Mouse (Mus musculus): ENCODE data around the gene Pygm. TPM values are rescaled to one million over a fixed set of nuclear protein-coding genes. Genes with fewer than 3 reads are reported as not detected.

Pygm gene
- polyA plus RNA-seq, 1 experiment from 2014 or later, result 6.8 TPM

DNA sequence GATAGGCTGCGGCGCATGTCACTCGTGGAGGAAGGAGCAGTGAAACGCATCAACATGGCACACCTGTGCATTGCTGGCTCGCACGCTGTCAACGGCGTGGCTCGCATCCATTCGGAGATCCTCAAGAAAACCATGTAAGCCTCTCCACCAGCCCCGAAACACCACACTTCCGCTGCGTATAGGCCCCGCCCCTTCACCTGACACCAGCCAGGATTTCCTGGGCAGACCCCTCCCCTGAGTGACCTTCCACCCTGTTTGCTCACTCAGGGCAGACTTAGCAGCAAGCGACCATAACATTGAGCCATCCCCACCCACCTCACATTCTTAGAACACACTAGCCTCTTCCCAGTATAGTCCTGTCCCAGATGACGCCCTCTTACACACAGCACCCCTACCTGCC is 5.6 kb downstream of the Pygm start:
- ATAC-seq, result peak; percentile 73
- Histone ChIP-seq H3K4me2 (ENCODE audit: low read depth, low read length) (peak overlapping the region; percentile 67), H3K27ac (ENCODE audit: low read length) (no peak overlapping the region; the same call in 1 of the 2 replicates), H3K27me3 (replicated peaks; ENCODE audit: control insufficient read depth, insufficient read depth, low read length) (no peaks in the 10 kb centered on the region), H3K36me3 (ENCODE audit: control insufficient read depth, insufficient read depth, low read length) (0 out of 2 replicates have a peak, but pooled peaks cover 3% of the 10 kb centered on the region), H3K4me3 (ENCODE audit: low read length) (peak overlapping the region; percentile 48), H3K4me1 (ENCODE audit: control insufficient read depth, insufficient read depth, low read length) (peaks cover 18% of the 10 kb centered on the region), H3K9ac (ENCODE audit: low read depth, low read length) (peak overlapping the region; percentile 61), H3K9me3 (ENCODE audit: control insufficient read depth, low read length) (no peaks in the 10 kb centered on the region)
- 5% methylated on average over 16 of the region's 16 CpGs for WGBS

GRCm38 (mm10) chr19:6390251-6390650 is 6.1 kb downstream of the Pygm start:
- Histone ChIP-seq H3K27me3 (replicated peaks; ENCODE audit: control insufficient read depth, insufficient read depth, low read length) (no peaks in the 10 kb centered on the region), H3K27ac (ENCODE audit: low read length) (no peak overlapping the region), H3K4me3 (ENCODE audit: low read length) (no peak overlapping the region; the same call in 1 of the 2 replicates), H3K9ac (ENCODE audit: low read depth, low read length) (0 out of 2 replicates have a peak overlapping the region, but pooled peaks have one; percentile 61), H3K4me1 (ENCODE audit: control insufficient read depth, insufficient read depth, low read length) (peaks cover 17% of the 10 kb centered on the region), H3K9me3 (ENCODE audit: control insufficient read depth, low read length) (no peaks in the 10 kb centered on the region), H3K4me2 (ENCODE audit: low read depth, low read length) (peak overlapping the region; percentile 67), H3K36me3 (ENCODE audit: control insufficient read depth, insufficient read depth, low read length) (0 out of 2 replicates have a peak, but pooled peaks cover 3% of the 10 kb centered on the region)
- ATAC-seq, result no peak
- WGBS, result 47% methylated on average over 6 of the region's 6 CpGs

- Histone ChIP-seq H3K4me2 (ENCODE audit: low read depth, low read length) (no peak overlapping the region), H3K9me3 (ENCODE audit: control insufficient read depth, low read length) (no peaks in the 10 kb centered on the region), H3K9ac (ENCODE audit: low read depth, low read length) (no peak overlapping the region), H3K27me3 (replicated peaks; ENCODE audit: control insufficient read depth, insufficient read depth, low read length) (no peaks in the 10 kb centered on the region), H3K4me3 (ENCODE audit: low read length) (no peak overlapping the region), H3K36me3 (ENCODE audit: control insufficient read depth, insufficient read depth, low read length) (0 out of 2 replicates have a peak, but pooled peaks cover 3% of the 10 kb centered on the region), H3K27ac (ENCODE audit: low read length) (no peak overlapping the region), H3K4me1 (ENCODE audit: control insufficient read depth, insufficient read depth, low read length) (peaks cover 12% of the 10 kb centered on the region)
- 96% methylated on average over 14 of the region's 14 CpGs for WGBS
- no peak for ATAC-seq
Measured at GRCm38 (mm10) chr19:6392743-6393393, 8.7 kb downstream of the Pygm start.

DNA sequence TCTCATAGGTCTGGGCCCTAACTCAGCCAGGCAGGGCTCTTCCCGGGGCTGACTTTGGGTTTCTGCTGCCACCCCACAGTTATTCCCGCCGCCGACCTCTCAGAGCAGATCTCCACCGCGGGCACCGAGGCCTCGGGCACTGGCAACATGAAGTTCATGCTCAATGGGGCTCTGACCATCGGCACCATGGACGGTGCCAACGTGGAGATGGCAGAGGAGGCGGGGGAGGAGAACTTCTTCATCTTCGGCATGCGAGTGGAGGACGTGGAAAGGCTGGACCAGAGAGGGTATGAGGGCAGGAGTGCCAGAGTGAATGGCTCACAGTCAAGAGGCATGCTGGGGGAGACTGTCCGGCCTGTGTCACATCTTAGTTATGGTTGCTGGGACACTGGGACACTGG is 9.4 kb downstream of the Pygm start:
- no peak overlapping the region for H3K4me2 ChIP-seq (ENCODE audit: low read depth, low read length)
- H3K36me3 ChIP-seq (ENCODE audit: control insufficient read depth, insufficient read depth, low read length), result 0 out of 2 replicates have a peak, but pooled peaks cover 3% of the 10 kb centered on the region
- ATAC-seq, result no peak
- 90% methylated on average over 16 of the region's 16 CpGs for WGBS
- peaks cover 12% of the 10 kb centered on the region for H3K4me1 ChIP-seq (ENCODE audit: control insufficient read depth, insufficient read depth, low read length)
- no peak overlapping the region for H3K4me3 ChIP-seq (ENCODE audit: low read length)
- no peak overlapping the region for H3K9ac ChIP-seq (ENCODE audit: low read depth, low read length)
- no peaks in the 10 kb centered on the region for H3K27me3 ChIP-seq (replicated peaks; ENCODE audit: control insufficient read depth, insufficient read depth, low read length)
- no peaks in the 10 kb centered on the region for H3K9me3 ChIP-seq (ENCODE audit: control insufficient read depth, low read length)
- no peak overlapping the region for H3K27ac ChIP-seq (ENCODE audit: low read length)

DNA sequence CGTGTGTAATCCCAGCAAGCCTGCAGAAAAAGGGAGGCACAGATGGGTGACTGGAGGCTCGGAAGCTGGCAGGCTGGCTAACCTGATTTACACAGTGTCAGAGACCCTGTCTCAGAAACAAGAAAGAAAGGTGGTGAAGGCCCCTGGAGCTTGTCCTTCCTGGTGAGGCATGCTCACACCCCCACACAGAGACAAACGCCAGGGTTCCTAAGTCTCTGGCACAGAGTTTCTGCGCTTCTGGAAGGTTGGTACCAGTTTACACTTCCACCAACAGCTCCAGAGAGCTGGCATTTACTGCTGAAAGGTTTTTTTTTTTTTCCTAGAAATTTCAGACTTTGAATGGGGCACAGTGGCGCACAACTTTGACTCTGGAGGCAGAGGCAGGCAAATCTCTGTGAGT is 12.0 kb downstream of the Pygm start:
- ATAC-seq, result no peak
- H3K36me3 ChIP-seq (ENCODE audit: control insufficient read depth, insufficient read depth, low read length), result 0 out of 2 replicates have a peak, but pooled peaks cover 3% of the 10 kb centered on the region
- WGBS, result 81% methylated on average over 5 of the region's 5 CpGs
- no peak overlapping the region for H3K27ac ChIP-seq (ENCODE audit: low read length)
- H3K4me1 ChIP-seq (ENCODE audit: control insufficient read depth, insufficient read depth, low read length), result peaks cover 18% of the 10 kb centered on the region
- H3K9ac ChIP-seq (ENCODE audit: low read depth, low read length), result no peak overlapping the region
- H3K9me3 ChIP-seq (ENCODE audit: control insufficient read depth, low read length), result no peaks in the 10 kb centered on the region
- no peak overlapping the region for H3K4me3 ChIP-seq (ENCODE audit: low read length)
- H3K27me3 ChIP-seq (replicated peaks; ENCODE audit: control insufficient read depth, insufficient read depth, low read length), result peaks cover 11% of the 10 kb centered on the region
- no peak overlapping the region for H3K4me2 ChIP-seq (ENCODE audit: low read depth, low read length)

- 0 out of 2 replicates have a peak, but pooled peaks cover 3% of the 10 kb centered on the region for H3K36me3 ChIP-seq (ENCODE audit: control insufficient read depth, insufficient read depth, low read length)
- H3K27ac ChIP-seq (ENCODE audit: low read length), result no peak overlapping the region
- no peak overlapping the region for H3K9ac ChIP-seq (ENCODE audit: low read depth, low read length)
- H3K4me2 ChIP-seq (ENCODE audit: low read depth, low read length), result no peak overlapping the region
- H3K4me1 ChIP-seq (ENCODE audit: control insufficient read depth, insufficient read depth, low read length), result peaks cover 28% of the 10 kb centered on the region
- no peak overlapping the region for H3K4me3 ChIP-seq (ENCODE audit: low read length)
- no peaks in the 10 kb centered on the region for H3K9me3 ChIP-seq (ENCODE audit: control insufficient read depth, low read length)
- ATAC-seq, result no peak
- 84% methylated on average over 22 of the region's 22 CpGs for WGBS
- H3K27me3 ChIP-seq (replicated peaks; ENCODE audit: control insufficient read depth, insufficient read depth, low read length), result peaks cover 21% of the 10 kb centered on the region
Measured at GRCm38 (mm10) chr19:6397582-6398249, 13.5 kb downstream of the Pygm start.

DNA sequence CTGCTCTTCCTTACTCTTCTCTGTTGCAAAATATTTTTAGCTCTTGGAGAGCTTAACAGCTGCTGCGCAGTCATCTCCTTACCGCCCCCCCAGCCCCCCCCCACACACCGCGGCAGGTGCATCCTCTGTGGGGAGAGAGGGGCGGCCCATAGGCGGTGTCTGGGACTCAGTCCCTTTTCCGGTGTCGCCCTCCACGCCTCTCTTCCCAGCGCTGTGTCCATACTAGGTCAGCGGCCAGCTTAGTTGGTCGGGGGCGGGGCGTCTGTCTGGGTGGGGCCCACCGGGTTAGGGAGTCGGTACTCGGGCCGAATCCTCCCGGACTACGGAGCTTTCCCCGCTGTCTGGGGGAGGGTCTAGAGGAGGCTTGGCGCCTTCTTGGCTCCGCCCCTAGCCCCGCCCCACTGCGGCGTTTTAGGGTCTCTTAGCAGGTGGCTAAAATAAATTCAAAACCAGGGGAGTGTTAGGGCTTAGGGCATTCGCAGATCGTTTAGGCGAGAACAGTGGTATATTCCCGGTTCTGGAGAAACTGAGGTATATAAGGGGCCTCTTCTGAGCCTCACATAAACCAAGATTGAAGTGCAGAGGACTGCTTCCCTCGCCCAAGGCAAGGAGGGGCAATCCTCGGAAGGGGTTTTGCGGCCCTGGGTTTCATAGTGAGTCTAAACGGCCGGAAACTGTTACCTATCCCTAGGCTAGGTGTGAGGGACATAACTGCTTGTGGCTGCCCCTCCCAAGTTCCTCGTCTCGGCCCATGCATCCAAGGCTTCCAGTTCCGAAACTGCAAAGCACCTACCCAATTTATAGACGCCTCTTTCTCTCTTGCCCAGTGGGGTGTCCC is 14.5 kb downstream of the Pygm start:
- H3K4me2 ChIP-seq (ENCODE audit: low read depth, low read length), result peak overlapping the region; percentile 100
- peak overlapping the region; percentile 71 for H3K4me3 ChIP-seq (ENCODE audit: low read length)
- peaks cover 28% of the 10 kb centered on the region for H3K4me1 ChIP-seq (ENCODE audit: control insufficient read depth, insufficient read depth, low read length)
- H3K9ac ChIP-seq (ENCODE audit: low read depth, low read length), result peak overlapping the region; percentile 72
- H3K27ac ChIP-seq (ENCODE audit: low read length), result 0 out of 2 replicates have a peak overlapping the region, but pooled peaks have one; percentile 57
- WGBS, result under 1% methylated on average over 39 of the region's 39 CpGs
- H3K36me3 ChIP-seq (ENCODE audit: control insufficient read depth, insufficient read depth, low read length), result no peaks in the 10 kb centered on the region
- peak; percentile 50 for ATAC-seq
- no peaks in the 10 kb centered on the region for H3K9me3 ChIP-seq (ENCODE audit: control insufficient read depth, low read length)
- peaks cover 25% of the 10 kb centered on the region for H3K27me3 ChIP-seq (replicated peaks; ENCODE audit: control insufficient read depth, insufficient read depth, low read length)

- peak; percentile 38; the same call in 1 of the 2 replicates for ATAC-seq
- H3K27ac ChIP-seq (ENCODE audit: low read length), result peak within 1 kb of the TSS; percentile 57
Measured at GRCm38 (mm10) chr19:6399285-6400095, 15.3 kb downstream of the Pygm start, which contains the start of gene Rasgrp2. Gene Rasgrp2 (plus strand): TSS chr19:6399340.

More at GRCm38 (mm10) chr19:6399285-6400095, 15.3 kb downstream of the Pygm start, which contains the start of gene Rasgrp2:
- Histone ChIP-seq H3K27me3 (replicated peaks; ENCODE audit: control insufficient read depth, insufficient read depth, low read length) (peaks cover 25% of the 10 kb centered on the region), H3K9me3 (ENCODE audit: control insufficient read depth, low read length) (no peaks in the 10 kb centered on the region), H3K4me3 (ENCODE audit: low read length) (peak within 1 kb of the TSS; percentile 71), H3K4me1 (ENCODE audit: control insufficient read depth, insufficient read depth, low read length) (peaks cover 28% of the 10 kb centered on the region), H3K36me3 (ENCODE audit: control insufficient read depth, insufficient read depth, low read length) (no peaks in the 10 kb centered on the region), H3K9ac (ENCODE audit: low read depth, low read length) (peak within 1 kb of the TSS; percentile 72), H3K4me2 (ENCODE audit: low read depth, low read length) (peak within 1 kb of the TSS; percentile 100)
- under 1% methylated on average over 65 of the region's 87 CpGs for WGBS

Measured in intestine, embryonic 16.5 days (tissue).